Mouse (Mus musculus) adrenal gland, adult 10 weeks (tissue): ENCODE measurements around the gene Rbp4. TPM values are rescaled to one million over a fixed set of nuclear protein-coding genes. Genes with fewer than 3 reads are reported as not detected.

ENCODE experiments used
- polyA plus RNA-seq: library from polyadenylated mRNA; stranded (reverse); fragments of 350-450 nt; fragmentation: Illumina TruSeq; extraction: RNeasy Lipid Tissue Mini Kit (QIAGEN cat#74804); gene quantifications from one replicate; pipeline ENCODE4 v1.2.3, GENCODE M21; 2014; ENCODE audit warnings: low read depth, low replicate concordance

The Rbp4 gene
- 28.3 TPM for polyA plus RNA-seq

GRCm38 (mm10) chr19:38125219-38125610 is at the start of gene Rbp4:
Gene Rbp4 (minus strand): TSS chr19:38125281.

GRCm38 (mm10) chr19:38132481-38132880 is 7.4 kb upstream of the Rbp4 start, which contains the start of gene Pde6c:
Gene Pde6c (plus strand): TSS chr19:38132781.

GRCm38 (mm10) chr19:38096858-38097758 is 28.0 kb downstream of the Rbp4 start, which contains the start of gene Ffar4:
Gene Ffar4 (plus strand): TSS chr19:38097071.

Other genes starting within 250 kb of the Rbp4 start
- gene Myof, start 81.7 kb downstream of the Rbp4 start, polyA plus RNA-seq: 42.1 TPM
- gene Cep55, start 70.3 kb downstream of the Rbp4 start, polyA plus RNA-seq: 5.0 TPM
- gene Ffar4, start 28.2 kb downstream of the Rbp4 start, polyA plus RNA-seq: 1.5 TPM
- gene Pde6c, start 7.5 kb upstream of the Rbp4 start, polyA plus RNA-seq: not detected
- gene Fra10ac1, start 98.9 kb upstream of the Rbp4 start, polyA plus RNA-seq: 62.7 TPM
- gene Lgi1, start 139.3 kb upstream of the Rbp4 start, polyA plus RNA-seq: 4.5 TPM